Mouse (Mus musculus): ENCODE measurements around the gene Reln.

Reln gene

GRCm38 (mm10) chr5:22224515-22224914 lies 120.0 kb downstream of the Reln start:
- DNase-seq (ENCODE audit: low spot score): no peak

DNA sequence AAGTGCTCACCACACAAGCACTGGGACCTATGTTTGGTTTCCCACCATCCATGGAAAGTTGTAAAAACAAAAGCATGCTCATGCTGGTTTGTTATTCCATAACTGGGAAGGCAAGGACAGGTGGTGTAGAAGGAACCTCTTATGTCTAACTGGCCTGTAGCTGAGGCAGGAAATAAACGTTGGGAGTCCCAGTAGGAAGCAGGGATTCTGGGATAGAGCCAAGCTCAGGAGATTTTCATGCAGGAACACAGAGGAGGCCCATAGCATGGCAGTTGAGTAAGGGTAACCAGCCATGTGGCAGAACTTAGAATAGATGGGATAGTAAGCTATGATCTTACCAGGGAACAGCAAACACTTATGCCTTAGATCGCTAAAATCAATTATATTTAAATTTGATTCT lies 120.6 kb downstream of the Reln start:
- no peak for DNase-seq (ENCODE audit: low spot score)

GRCm38 (mm10) chr5:22208311-22209021 lies 136.0 kb downstream of the Reln start:
- no peak for DNase-seq (ENCODE audit: low spot score)

GRCm38 (mm10) chr5:22197926-22198325 lies 146.6 kb downstream of the Reln start:
- no peak for DNase-seq (ENCODE audit: low spot score)

DNA sequence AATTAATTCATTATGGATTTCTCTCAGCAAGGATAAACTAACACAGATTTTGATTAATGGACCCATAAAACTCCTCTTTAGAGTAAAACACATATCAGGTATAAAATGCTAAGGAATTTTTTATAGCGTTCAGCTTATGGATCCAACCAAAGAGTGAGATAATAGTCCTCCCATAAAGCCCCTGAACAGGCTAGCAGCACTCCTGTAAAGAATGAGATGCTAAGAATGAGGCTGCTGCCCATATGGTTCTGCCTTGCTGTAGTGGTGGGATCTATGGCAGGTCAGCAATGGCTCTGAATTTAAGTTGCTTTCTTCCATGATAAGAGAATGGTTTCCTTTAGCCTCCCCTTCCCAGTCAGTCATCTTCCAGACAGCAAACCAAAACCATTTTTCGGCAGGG lies 147.6 kb downstream of the Reln start:
- no peak for DNase-seq (ENCODE audit: low spot score)

DNA sequence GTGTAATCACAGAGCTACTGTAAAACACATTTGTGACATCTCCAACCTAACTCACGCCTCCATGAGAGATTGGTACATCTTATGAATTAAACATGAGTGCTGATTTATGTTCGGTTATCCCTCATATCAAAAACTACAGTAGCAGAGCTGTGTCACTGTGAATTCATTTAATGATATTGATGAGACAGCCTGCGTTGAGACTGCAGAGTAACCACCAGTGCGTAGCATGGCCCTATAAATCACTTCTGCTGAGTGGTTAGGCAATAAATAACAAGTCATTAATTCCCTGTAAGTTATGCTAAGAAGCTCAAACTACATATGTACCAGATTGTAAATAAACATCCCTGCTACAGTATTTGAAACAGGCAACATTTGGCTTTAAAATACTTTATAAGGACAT lies 148.0 kb downstream of the Reln start:
- no peak for DNase-seq (ENCODE audit: low spot score)

DNA sequence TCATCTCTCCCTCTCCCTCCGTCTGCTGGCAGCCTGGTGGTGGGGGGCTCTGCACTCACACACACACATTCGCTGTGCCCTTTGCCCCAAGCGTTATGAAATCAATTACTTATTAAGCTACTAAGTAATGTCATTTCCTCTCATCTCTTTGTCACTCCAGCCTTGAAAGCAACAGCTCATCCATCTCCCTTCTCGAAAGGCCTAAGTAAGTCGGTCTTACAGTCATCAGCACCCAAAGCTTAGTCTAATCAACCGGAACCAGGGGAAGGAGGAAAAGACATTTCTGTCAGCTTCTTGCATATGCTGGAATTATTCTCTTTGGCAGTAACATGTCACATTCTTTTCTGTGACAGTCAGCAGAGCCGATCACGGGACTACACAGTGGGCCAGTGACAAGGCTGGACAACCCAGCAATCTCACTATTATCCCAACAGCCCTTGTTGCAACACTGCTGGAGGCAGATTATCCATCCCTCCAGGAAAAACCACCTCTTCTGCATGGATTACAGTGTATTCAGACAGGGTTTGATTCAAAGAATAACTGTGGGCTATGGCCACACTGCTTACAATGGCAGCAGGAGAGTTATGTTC lies 149.1 kb downstream of the Reln start:
- DNase-seq (ENCODE audit: low spot score): no peak

GRCm38 (mm10) chr5:22191784-22192183 lies 152.7 kb downstream of the Reln start:
- no peak for DNase-seq (ENCODE audit: low spot score)

GRCm38 (mm10) chr5:22190333-22190732 lies 154.2 kb downstream of the Reln start:
- DNase-seq (ENCODE audit: low spot score): no peak

- no peak for DNase-seq (ENCODE audit: low spot score)
Measured at GRCm38 (mm10) chr5:22187599-22187998, 156.9 kb downstream of the Reln start.

DNA sequence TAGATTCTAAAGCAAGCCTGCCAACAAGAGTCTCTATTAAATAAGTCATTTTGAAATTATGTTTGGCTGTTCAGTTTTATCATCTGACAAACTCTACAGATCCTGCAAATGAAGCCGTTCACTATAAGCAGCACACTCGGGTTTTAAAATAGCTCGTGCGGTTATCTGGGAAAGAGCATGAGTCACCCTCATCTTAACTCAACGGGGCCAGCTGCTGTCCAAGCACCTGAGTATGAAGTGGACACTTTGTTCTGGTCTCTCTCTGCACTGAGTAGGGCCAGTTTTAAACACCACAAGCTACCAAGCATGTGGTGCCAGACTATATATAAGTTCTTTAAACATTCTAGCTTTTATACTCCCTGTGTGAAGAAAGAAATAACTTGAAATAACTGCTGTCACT lies 168.0 kb downstream of the Reln start:
- no peak for DNase-seq (ENCODE audit: low spot score)

GRCm38 (mm10) chr5:22171336-22171735 lies 173.2 kb downstream of the Reln start:
- no peak for DNase-seq (ENCODE audit: low spot score)

- DNase-seq (ENCODE audit: low spot score): no peak
Measured at GRCm38 (mm10) chr5:22164060-22164934, 180.2 kb downstream of the Reln start.

GRCm38 (mm10) chr5:22160935-22161334 lies 183.6 kb downstream of the Reln start:
- DNase-seq (ENCODE audit: low spot score): no peak

DNA sequence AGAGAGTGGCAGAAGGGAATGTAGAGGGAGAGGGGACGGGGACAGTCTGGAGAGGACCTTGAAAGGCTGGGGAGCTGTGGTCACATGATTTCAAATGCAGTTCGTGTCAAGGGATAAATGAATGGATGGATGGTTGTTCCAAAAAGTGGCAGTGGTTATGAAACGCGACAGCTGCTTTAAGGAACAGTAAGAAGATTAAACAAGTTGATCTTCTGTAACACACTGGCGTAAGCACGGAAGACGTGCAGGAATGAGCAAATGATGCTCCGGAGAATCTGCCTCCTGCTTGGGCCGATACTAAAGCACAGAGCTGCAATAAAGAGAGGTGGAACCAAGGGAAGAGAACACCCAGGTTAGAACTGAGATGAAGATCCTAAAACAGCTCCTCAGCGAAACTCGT lies 185.7 kb downstream of the Reln start:
- no peak for DNase-seq (ENCODE audit: low spot score)

- DNase-seq (ENCODE audit: low spot score): no peak
Measured at GRCm38 (mm10) chr5:22153601-22154000, 190.9 kb downstream of the Reln start.

DNA sequence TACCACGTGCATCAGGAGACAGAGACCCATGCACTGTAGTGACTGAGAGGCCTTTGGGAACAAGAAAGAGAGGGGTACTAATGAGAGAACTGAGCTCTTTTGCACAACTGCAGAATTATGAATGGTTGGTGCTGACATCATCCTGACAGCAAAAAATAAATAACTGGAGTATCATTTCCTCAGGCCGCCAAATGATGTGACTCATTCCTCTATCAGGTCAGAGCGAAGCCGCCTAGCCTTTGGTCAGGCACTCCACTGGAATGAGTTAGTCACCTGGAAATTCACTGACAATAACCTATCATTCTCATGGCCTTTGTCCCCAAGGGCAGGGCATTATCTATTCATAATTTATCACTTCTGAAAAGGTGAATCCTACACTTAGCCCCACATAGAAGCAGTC lies 202.7 kb downstream of the Reln start:
- DNase-seq (ENCODE audit: low spot score): no peak

DNA sequence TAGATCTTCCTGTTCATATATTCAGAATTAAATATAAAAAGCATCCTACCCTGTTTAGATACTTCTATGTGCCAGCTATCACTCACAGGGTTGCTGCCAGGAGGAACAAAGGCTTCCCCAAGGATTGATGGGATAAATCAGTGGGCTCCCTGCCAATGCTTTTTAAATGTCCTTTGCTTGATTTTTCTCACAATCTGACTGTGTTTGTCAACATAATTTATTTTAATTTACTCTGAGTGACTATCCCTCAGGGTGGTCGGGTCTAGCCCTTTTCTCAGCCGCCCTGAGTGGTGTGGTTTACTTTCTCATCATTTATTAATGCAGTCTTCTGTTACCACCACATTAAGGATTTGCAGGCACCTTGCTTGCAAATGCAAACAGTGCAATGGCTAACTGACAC lies 205.5 kb downstream of the Reln start:
- no peak for DNase-seq (ENCODE audit: low spot score)

DNA sequence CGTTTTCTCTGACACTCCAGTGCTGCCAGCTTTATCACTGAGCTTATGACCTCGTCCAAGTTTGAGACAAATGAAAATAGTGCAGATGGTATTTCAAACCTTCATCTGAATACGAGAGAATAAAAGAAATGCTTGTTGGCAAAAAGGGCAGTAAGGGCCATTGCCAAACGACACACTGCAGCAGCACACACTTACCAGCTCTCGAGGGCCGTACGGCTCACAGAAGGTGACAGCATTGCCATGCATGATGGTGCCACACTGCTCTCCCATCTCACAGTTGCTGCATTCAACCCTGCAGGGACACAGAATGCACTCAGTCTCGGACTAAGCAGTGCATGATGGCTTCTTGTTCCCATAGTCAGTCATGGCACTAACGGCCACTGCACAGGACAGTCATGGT lies 210.1 kb downstream of the Reln start:
- DNase-seq (ENCODE audit: low spot score): no peak

DNA sequence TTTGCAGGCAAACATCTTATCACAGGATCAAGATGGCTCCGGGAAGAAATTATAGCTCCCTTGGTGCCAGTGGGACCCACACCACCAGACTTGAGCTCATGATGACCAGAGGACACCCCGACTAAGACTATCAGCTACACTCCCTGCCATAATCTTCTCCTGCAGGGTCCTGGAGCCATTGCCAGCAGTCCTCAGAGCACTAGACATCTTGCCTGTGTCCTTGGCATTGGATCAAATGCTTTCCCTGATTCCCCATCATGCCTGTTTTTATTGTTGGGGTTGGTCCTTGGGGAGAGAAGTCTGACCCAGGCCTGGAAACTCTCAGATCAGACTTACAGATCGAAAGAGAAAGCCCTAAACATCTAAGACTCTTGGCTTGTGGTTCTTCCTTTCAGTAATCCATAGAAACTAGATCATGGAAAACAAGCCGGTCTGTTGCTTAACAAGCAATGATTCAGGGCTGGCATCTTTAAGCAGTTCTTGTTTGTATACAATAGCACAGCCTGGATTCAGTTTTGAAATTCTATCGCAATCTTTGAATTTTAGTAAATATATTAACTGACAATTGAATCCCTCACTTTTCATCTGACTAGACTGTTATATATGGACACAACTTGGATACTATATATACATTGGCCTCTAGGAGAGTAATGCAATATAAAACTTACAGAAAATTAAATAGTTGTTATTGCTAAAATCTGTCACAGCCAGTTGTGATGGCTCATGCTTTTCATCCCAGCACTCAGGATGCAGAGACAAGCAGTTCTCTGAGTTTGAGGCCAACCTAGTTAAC lies 212.6 kb downstream of the Reln start:
- no peak for DNase-seq (ENCODE audit: low spot score)

GRCm38 (mm10) chr5:22127583-22127982 lies 216.9 kb downstream of the Reln start:
- no peak for DNase-seq (ENCODE audit: low spot score)

GRCm38 (mm10) chr5:22119296-22119695 lies 225.2 kb downstream of the Reln start:
- no peak for DNase-seq (ENCODE audit: low spot score)

All from testis, postnatal 10 days (tissue).